Mouse (Mus musculus): ENCODE measurements around the gene Alx3. TPM values are rescaled to one million over a fixed set of nuclear protein-coding genes. Genes with fewer than 3 reads are reported as not detected.
A peak's percentile ranks its signal among the peaks of the same experiment; 100 is the strongest.

The Alx3 gene
- polyA plus RNA-seq, 1 experiment from 2014 or later = not detected

DNA sequence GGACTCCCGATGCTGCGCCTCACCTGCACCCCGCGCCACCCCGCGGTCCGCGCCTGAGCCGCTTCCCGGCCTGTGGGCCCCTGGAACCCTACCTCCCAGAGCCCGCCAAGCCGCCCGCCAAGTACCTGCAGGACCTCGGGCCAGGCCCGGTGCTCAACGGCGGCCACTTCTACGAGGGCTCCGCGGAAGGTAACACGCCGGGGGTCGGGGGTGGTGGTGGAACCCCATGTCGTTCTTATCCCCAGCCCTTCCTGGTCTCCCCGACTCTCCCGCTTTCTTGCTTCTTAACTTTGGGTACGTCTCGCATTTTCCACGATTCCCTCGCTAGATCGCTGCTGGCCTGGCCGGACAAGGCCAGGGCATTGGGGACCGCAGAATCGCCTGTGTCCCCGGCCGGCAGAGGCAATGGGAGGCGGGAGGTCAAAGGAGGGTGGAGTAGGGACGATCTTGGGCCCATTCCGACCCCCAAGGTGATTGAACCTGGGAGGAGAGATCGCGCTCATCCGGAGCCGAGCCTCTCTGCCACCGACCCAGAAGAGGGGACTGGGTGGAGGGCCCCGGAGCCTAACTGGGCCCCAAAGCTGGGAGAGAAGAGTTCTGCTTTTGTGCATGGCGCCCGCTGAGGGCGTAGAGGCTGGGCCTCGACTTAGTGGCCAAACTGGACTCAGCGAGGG, 570 bp downstream of the Alx3 start:
- peaks cover 7% of the 10 kb centered on the region; the same call in 1 of the 2 replicates for H3K4me1 ChIP-seq (ENCODE audit: insufficient read depth)
- DNase-seq (no peak), ATAC-seq (no peak)
- no peak for TF ChIP-seq CTCF (IDR thresholded peaks at IDR 0.05; ENCODE audit: low read depth)
- no peak for TF ChIP-seq EP300 (IDR thresholded peaks at IDR 0.05; ENCODE audit: low read depth)
- H3K36me3 ChIP-seq (replicated peaks; ENCODE audit: insufficient read depth, low read length) = no peaks in the 10 kb centered on the region
- H3K9ac ChIP-seq (replicated peaks) = no peak overlapping the region
- H3K9me3 ChIP-seq (ENCODE audit: low read length) = no peaks in the 10 kb centered on the region
- H3K4me2 ChIP-seq (ENCODE audit: low read depth, low read length) = peak overlapping the region; percentile 58
- no peak overlapping the region for H3K27ac ChIP-seq (ENCODE audit: low read depth)
- H3K4me3 ChIP-seq (ENCODE audit: low read depth, low read length) = peak overlapping the region; percentile 34
- H3K27me3 ChIP-seq (ENCODE audit: insufficient read depth, low read length) = peaks cover 88% of the 10 kb centered on the region
- 2% methylated on average over 45 of the region's 50 CpGs for WGBS (ENCODE audit: insufficient replicate concordance)

DNA sequence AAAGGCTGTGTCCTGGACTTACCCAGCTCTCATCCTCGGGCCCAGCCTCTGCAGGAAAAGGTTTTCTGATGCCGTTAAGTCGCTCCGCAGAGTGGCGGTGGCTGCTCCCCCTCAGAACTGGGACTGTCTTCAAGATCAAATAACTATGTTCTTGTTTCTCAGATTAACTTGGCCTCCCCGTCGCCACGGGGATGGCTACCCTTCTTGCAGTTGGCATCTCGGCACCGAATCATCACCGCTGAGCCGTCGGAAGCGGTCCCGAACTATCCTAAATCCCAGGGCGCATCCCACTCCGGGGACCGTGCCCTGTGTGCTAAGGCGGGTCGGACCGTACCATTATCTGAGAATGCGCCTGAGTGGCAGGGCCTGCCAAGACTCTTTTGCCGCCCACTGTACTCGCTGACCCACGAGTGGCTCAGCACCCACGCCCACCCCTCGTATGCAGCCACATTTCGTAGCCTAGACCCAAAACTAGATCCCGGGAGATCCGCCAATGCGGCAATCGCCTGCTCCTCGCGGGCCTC, 1.2 kb downstream of the Alx3 start:
- Histone ChIP-seq H3K4me2 (ENCODE audit: low read depth, low read length) (peak overlapping the region; percentile 58), H3K27ac (ENCODE audit: low read depth) (no peak overlapping the region), H3K27me3 (ENCODE audit: insufficient read depth, low read length) (peaks cover 91% of the 10 kb centered on the region), H3K9ac (replicated peaks) (no peak overlapping the region), H3K4me1 (ENCODE audit: insufficient read depth) (peaks cover 7% of the 10 kb centered on the region; the same call in 1 of the 2 replicates), H3K36me3 (replicated peaks; ENCODE audit: insufficient read depth, low read length) (no peaks in the 10 kb centered on the region), H3K4me3 (ENCODE audit: low read depth, low read length) (0 out of 2 replicates have a peak overlapping the region, but pooled peaks have one; percentile 34), H3K9me3 (ENCODE audit: low read length) (no peaks in the 10 kb centered on the region)
- 3% methylated on average over 34 of the region's 34 CpGs for WGBS (ENCODE audit: insufficient replicate concordance)
- no peak for DNase-seq
- ATAC-seq = no peak
- TF ChIP-seq EP300 (IDR thresholded peaks at IDR 0.05; ENCODE audit: low read depth) (no peak), CTCF (IDR thresholded peaks at IDR 0.05; ENCODE audit: low read depth) (no peak)

DNA sequence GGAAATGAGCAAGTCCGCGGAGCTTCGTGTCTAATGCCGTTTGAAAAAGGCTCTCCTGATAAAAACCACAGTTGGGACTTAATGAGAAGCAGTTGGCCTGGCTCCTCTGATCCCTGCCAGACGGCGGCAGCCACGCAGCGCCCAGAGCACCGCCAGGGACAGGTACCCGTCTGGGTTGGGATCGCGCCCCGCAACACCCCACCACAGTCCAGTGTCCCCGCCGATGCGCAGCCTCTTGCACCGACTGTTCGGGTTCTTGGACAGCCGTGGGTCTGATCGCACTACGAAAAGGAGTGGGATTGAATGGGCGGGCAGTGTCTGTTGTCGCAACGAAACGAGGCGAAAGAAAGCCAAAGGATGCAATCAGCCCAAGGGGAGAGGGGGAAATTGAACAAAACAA, 1.7 kb downstream of the Alx3 start:
- H3K4me3 ChIP-seq (ENCODE audit: low read depth, low read length) = no peak overlapping the region
- TF ChIP-seq EP300 (IDR thresholded peaks at IDR 0.05; ENCODE audit: low read depth) (no peak), CTCF (IDR thresholded peaks at IDR 0.05; ENCODE audit: low read depth) (no peak)
- H3K9ac ChIP-seq (replicated peaks) = no peak overlapping the region
- peaks cover 88% of the 10 kb centered on the region for H3K27me3 ChIP-seq (ENCODE audit: insufficient read depth, low read length)
- H3K4me2 ChIP-seq (ENCODE audit: low read depth, low read length) = no peak overlapping the region
- no peak for ATAC-seq
- peaks cover 7% of the 10 kb centered on the region; the same call in 1 of the 2 replicates for H3K4me1 ChIP-seq (ENCODE audit: insufficient read depth)
- no peak overlapping the region for H3K27ac ChIP-seq (ENCODE audit: low read depth)
- 1% methylated on average over 26 of the region's 26 CpGs for WGBS (ENCODE audit: insufficient replicate concordance)
- H3K9me3 ChIP-seq (ENCODE audit: low read length) = no peaks in the 10 kb centered on the region
- no peaks in the 10 kb centered on the region for H3K36me3 ChIP-seq (replicated peaks; ENCODE audit: insufficient read depth, low read length)
- no peak for DNase-seq

DNA sequence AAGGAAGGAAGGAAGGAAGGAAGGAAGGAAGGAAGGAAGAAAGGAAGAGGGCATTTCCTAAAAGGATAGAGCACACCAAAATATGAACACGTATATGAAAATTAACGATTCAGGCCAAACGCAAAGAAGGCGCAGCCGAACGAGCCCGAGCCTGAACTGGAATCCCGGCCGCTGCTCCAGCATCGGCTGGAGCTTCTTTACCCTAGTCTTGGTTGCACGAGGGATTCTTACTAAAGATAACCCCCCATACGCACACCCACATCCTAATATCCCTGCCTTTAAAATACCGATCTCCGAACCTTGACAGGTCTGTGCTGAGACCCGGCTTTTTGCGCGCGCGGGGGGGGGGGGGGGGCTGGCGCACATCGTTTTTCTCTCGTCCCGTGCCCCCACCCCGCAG, 2.3 kb downstream of the Alx3 start:
- no peak overlapping the region for H3K4me2 ChIP-seq (ENCODE audit: low read depth, low read length)
- peaks cover 87% of the 10 kb centered on the region for H3K27me3 ChIP-seq (ENCODE audit: insufficient read depth, low read length)
- no peak overlapping the region for H3K9ac ChIP-seq (replicated peaks)
- ATAC-seq = no peak
- DNase-seq = no peak
- H3K4me1 ChIP-seq (ENCODE audit: insufficient read depth) = peaks cover 7% of the 10 kb centered on the region; the same call in 1 of the 2 replicates
- H3K27ac ChIP-seq (ENCODE audit: low read depth) = no peak overlapping the region
- no peak for TF ChIP-seq CTCF (IDR thresholded peaks at IDR 0.05; ENCODE audit: low read depth)
- no peak for TF ChIP-seq EP300 (IDR thresholded peaks at IDR 0.05; ENCODE audit: low read depth)
- WGBS (ENCODE audit: insufficient replicate concordance) = 3% methylated on average over 22 of the region's 24 CpGs
- no peaks in the 10 kb centered on the region for H3K36me3 ChIP-seq (replicated peaks; ENCODE audit: insufficient read depth, low read length)
- no peak overlapping the region for H3K4me3 ChIP-seq (ENCODE audit: low read depth, low read length)
- no peaks in the 10 kb centered on the region for H3K9me3 ChIP-seq (ENCODE audit: low read length)

DNA sequence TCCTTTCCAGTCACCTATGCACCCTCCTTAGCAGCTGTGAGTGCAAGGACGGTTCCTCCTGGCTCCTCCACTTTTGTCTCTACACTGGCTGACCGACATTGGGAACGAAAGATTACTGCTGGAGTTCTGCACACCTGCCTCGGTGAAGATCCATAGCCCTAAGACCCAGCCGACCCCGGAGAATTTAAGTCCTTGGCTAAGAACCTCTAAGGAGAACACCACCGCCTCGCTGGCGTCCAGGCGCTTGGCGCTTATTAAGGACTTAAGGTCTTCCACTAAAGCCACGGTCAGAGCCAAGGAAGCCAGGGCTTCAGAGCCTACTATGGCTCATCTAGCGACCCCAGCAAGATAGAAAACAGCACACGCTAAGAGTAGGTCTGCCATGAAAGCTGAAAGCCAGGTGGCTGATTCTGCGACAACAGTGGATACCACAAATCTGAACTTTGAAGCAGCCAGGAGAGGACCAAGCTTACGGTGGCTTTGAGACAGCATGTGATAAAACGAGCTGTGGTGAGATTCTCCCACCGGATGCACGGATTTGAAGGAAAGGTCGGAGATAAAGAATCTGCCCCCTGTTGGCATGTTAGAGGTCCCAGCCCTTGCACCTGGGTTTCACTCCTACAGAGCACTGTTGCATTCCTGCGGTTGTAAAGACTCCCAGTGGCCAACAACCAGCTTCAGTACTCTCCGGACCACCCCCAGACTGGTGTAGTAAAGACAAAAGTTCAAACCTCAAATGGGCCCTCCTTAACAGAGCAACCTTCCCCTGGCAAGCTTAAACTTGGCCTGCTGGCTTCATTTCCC, 3.0 kb downstream of the Alx3 start:
- 12% methylated on average over 22 of the region's 22 CpGs for WGBS (ENCODE audit: insufficient replicate concordance)
- Histone ChIP-seq H3K4me1 (ENCODE audit: insufficient read depth) (peaks cover 7% of the 10 kb centered on the region; the same call in 1 of the 2 replicates), H3K4me3 (ENCODE audit: low read depth, low read length) (no peak overlapping the region), H3K4me2 (ENCODE audit: low read depth, low read length) (no peak overlapping the region), H3K27ac (ENCODE audit: low read depth) (no peak overlapping the region), H3K9me3 (ENCODE audit: low read length) (no peaks in the 10 kb centered on the region), H3K36me3 (replicated peaks; ENCODE audit: insufficient read depth, low read length) (no peaks in the 10 kb centered on the region), H3K9ac (replicated peaks) (no peak overlapping the region), H3K27me3 (ENCODE audit: insufficient read depth, low read length) (peaks cover 80% of the 10 kb centered on the region)
- DNase-seq (no peak), ATAC-seq (no peak)
- TF ChIP-seq CTCF (IDR thresholded peaks at IDR 0.05; ENCODE audit: low read depth) (no peak), EP300 (IDR thresholded peaks at IDR 0.05; ENCODE audit: low read depth) (no peak)

DNA sequence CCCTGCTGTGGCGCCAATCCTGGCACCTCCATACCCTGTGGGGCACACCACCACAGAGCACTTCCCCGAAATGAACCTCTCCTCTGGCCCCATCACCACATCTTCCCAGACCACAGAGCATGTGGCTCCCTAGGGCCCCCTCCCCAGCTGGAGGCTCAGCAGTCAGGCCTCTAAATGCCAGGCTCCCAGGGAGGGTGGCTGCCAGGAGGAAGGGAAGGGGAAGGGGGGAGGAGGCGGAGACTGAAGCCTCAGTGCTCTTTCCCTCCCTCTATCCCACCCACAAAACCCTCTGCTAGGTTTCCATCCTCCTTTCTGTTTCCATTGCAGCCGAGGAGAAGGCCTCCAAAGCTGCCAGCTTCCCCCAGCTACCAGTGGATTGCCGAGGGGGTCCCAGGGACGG, 5.3 kb downstream of the Alx3 start:
- no peak overlapping the region for H3K9ac ChIP-seq (replicated peaks)
- no peak for ATAC-seq
- H3K4me3 ChIP-seq (ENCODE audit: low read depth, low read length) = no peak overlapping the region
- peaks cover 6% of the 10 kb centered on the region; the same call in 1 of the 2 replicates for H3K4me1 ChIP-seq (ENCODE audit: insufficient read depth)
- no peak for TF ChIP-seq CTCF (IDR thresholded peaks at IDR 0.05; ENCODE audit: low read depth)
- no peak for TF ChIP-seq EP300 (IDR thresholded peaks at IDR 0.05; ENCODE audit: low read depth)
- WGBS (ENCODE audit: insufficient replicate concordance) = 46% methylated on average over 6 of the region's 6 CpGs
- peaks cover 57% of the 10 kb centered on the region for H3K27me3 ChIP-seq (ENCODE audit: insufficient read depth, low read length)
- H3K27ac ChIP-seq (ENCODE audit: low read depth) = no peak overlapping the region
- H3K4me2 ChIP-seq (ENCODE audit: low read depth, low read length) = no peak overlapping the region
- DNase-seq = no peak
- H3K36me3 ChIP-seq (replicated peaks; ENCODE audit: insufficient read depth, low read length) = no peaks in the 10 kb centered on the region
- H3K9me3 ChIP-seq (ENCODE audit: low read length) = no peaks in the 10 kb centered on the region
